Mouse (Mus musculus) forebrain, embryonic 12.5 days (tissue): ENCODE measurements around the gene Jmjd4. TPM values are rescaled to one million over a fixed set of nuclear protein-coding genes. Genes with fewer than 3 reads are reported as not detected.

ENCODE experiments used
- ATAC-seq: fragments of 200-750 bp; cut with Nextera tagmentation; 2 replicates; pipeline ENCODE4 v1.8.0; 2017; ENCODE audit warnings: moderate TSS enrichment; ENCODE audit not compliant: low FRiP score
- H3K27ac ChIP-seq: fragments of 300-500 bp; sonication (generic); 2 replicates; pipeline ENCODE4 v1.5.1; 2016; ENCODE audit warnings: mild to moderate bottlenecking
- H3K27me3 ChIP-seq: fragments of 300-500 bp; sonication (generic); 2 replicates; pipeline ENCODE4 v1.6.1; 2016; ENCODE audit warnings: mild to moderate bottlenecking
- H3K36me3 ChIP-seq: fragments of 300-500 bp; sonication (generic); replicated peaks from 2 replicates; pipeline ENCODE4 v1.6.1; 2016; ENCODE audit warnings: mild to moderate bottlenecking
- H3K4me1 ChIP-seq: fragments of 300-500 bp; sonication (generic); 2 replicates; pipeline ENCODE4 v1.6.1; 2016
- H3K4me2 ChIP-seq: fragments of 300-500 bp; sonication (generic); 2 replicates; pipeline ENCODE4 v1.6.1; 2016; ENCODE audit warnings: mild to moderate bottlenecking, moderate library complexity
- H3K4me3 ChIP-seq: fragments of 300-500 bp; sonication (generic); replicated peaks from 2 replicates; pipeline ENCODE4 v1.5.1; 2016; ENCODE audit warnings: mild to moderate bottlenecking
- H3K9ac ChIP-seq: fragments of 300-500 bp; sonication (generic); 2 replicates; pipeline ENCODE4 v1.6.1; 2016; ENCODE audit warnings: mild to moderate bottlenecking
- H3K9me3 ChIP-seq: fragments of 300-500 bp; sonication (generic); 2 replicates; pipeline ENCODE4 v1.6.1; 2016
- WGBS: fragments of 180-500 bp; shearing (Covaris S2); methylation state at CpG from one replicate; pipeline ENCODE4 v1.1.7; 2016; 5-methylcytosine and 5-hydroxymethylcytosine counted together
- polyA plus RNA-seq: library from polyadenylated mRNA; unstranded; fragments of >200 nt; fragmentation: Nextera tagmentation; extraction: Ambion mirVana; gene quantifications from 2 replicates; pipeline ENCODE4 v1.2.1, GENCODE M21; 2016

Gene Jmjd4
- polyA plus RNA-seq: 13.3 and 15.6 TPM in 2 replicates

GRCm38 (mm10) chr11:59449741-59450229, at the start of gene Jmjd4:
Gene Jmjd4, plus strand, starts transcription at chr11:59450045.
- Histone ChIP-seq H3K9ac (peak within 1 kb of the TSS; percentile 76), H3K4me2 (peak within 1 kb of the TSS; percentile 91), H3K36me3 (peaks cover 27% of the 10 kb centered on the region), H3K9me3 (no peaks in the 10 kb centered on the region), H3K4me1 (peaks cover 21% of the 10 kb centered on the region), H3K4me3 (peak within 1 kb of the TSS; percentile 82), H3K27ac (peak within 1 kb of the TSS; percentile 79), H3K27me3 (no peaks in the 10 kb centered on the region)
- peak; percentile 95 for ATAC-seq
- under 1% methylated on average over 36 of the region's 40 CpGs for WGBS

DNA sequence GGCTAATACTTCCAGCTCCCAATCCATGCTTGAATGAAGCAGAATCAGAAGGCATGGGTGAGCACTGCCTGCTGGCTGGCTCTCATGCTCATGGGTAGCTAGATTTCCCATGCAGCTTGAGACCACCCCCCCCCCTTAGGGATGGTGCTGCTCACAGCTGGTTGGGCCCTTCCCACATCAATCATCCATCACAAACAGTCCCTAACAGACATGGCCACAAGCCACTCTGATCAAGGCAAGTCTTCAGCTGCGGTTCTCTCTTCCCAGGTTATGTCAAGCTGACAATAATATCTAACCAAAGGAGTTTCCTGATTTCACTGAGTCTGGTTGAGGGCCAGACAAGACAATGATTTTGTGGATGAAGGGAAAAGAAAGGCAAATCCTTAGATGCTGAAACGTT, 49.0 kb upstream of the Jmjd4 start:
- Histone ChIP-seq H3K4me2 (no peak overlapping the region), H3K27me3 (no peaks in the 10 kb centered on the region), H3K4me3 (no peak overlapping the region), H3K9me3 (no peaks in the 10 kb centered on the region), H3K4me1 (peaks cover 5% of the 10 kb centered on the region; the same call in 1 of the 2 replicates), H3K27ac (no peak overlapping the region), H3K36me3 (peaks cover 14% of the 10 kb centered on the region), H3K9ac (no peak overlapping the region)
- WGBS: 82% methylated on average over 2 of the region's 2 CpGs
- no peak for ATAC-seq

GRCm38 (mm10) chr11:59405761-59406160, 44.1 kb upstream of the Jmjd4 start:
- Histone ChIP-seq H3K36me3 (peaks cover 52% of the 10 kb centered on the region), H3K4me2 (no peak overlapping the region), H3K4me1 (no peaks in the 10 kb centered on the region), H3K4me3 (no peak overlapping the region), H3K27me3 (no peaks in the 10 kb centered on the region), H3K27ac (no peak overlapping the region), H3K9ac (no peak overlapping the region), H3K9me3 (no peaks in the 10 kb centered on the region)
- ATAC-seq: no peak
- 78% methylated on average over 1 of the region's 1 CpGs for WGBS

- Histone ChIP-seq H3K4me1 (peaks cover 13% of the 10 kb centered on the region; the same call in 1 of the 2 replicates), H3K9me3 (no peaks in the 10 kb centered on the region), H3K4me3 (no peak overlapping the region), H3K27ac (no peak overlapping the region), H3K27me3 (no peaks in the 10 kb centered on the region), H3K36me3 (peaks cover 53% of the 10 kb centered on the region), H3K9ac (no peak overlapping the region), H3K4me2 (no peak overlapping the region)
- WGBS: 88% methylated on average over 2 of the region's 2 CpGs
- ATAC-seq: no peak
Measured at GRCm38 (mm10) chr11:59410851-59411250, 39.0 kb upstream of the Jmjd4 start.

DNA sequence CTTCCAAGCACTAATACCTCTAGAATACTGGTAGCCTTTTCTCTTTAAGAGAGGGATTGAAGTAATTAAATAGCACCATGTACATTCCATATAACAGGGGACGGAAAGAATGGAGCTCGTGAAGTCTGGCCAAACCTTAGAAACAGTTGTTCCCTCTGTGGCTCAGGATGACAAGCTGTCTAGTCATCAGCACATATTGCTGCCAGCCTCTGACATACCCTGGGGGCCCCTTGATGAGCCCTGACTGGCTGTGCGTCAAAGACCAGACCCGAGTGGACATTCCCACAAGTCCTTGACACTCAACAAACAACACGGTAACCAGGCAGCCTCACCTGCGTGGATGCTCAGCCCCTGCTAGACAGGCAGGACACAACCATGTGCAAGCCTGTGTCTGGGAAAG, 37.8 kb upstream of the Jmjd4 start:
- no peak overlapping the region for H3K4me2 ChIP-seq
- WGBS: 65% methylated on average over 6 of the region's 6 CpGs
- peak overlapping the region; percentile 3; the same call in 1 of the 2 replicates for H3K27ac ChIP-seq
- H3K4me1 ChIP-seq: peaks cover 13% of the 10 kb centered on the region; the same call in 1 of the 2 replicates
- H3K4me3 ChIP-seq: no peak overlapping the region
- no peak overlapping the region for H3K9ac ChIP-seq
- ATAC-seq: no peak
- no peaks in the 10 kb centered on the region for H3K27me3 ChIP-seq
- peaks cover 49% of the 10 kb centered on the region for H3K36me3 ChIP-seq
- no peaks in the 10 kb centered on the region for H3K9me3 ChIP-seq

GRCm38 (mm10) chr11:59412999-59413863, 36.6 kb upstream of the Jmjd4 start:
- Histone ChIP-seq H3K36me3 (peaks cover 42% of the 10 kb centered on the region), H3K27ac (no peak overlapping the region), H3K4me3 (no peak overlapping the region), H3K4me2 (no peak overlapping the region), H3K4me1 (peaks cover 13% of the 10 kb centered on the region; the same call in 1 of the 2 replicates), H3K27me3 (no peaks in the 10 kb centered on the region), H3K9ac (no peak overlapping the region), H3K9me3 (no peaks in the 10 kb centered on the region)
- WGBS: 88% methylated on average over 13 of the region's 13 CpGs
- ATAC-seq: no peak

DNA sequence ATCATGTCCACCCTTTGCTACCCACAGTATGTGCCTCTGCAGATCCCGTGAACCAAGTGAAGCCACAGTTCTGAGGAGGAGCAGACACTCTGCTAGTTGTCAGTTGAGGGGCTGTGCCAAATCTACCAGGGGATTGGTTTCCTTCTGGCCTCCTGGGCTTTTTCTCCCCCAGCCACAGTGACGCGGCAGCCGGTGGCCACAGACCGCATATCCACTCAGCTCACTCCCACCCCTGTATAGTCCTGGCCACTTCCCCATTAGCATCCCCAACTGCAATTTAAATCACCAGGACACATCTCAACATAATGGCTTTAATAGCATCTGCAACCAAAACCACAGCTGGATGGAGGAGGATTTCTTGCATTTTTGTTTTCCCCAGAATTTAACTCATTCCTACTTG, 31.1 kb upstream of the Jmjd4 start:
- Histone ChIP-seq H3K36me3 (peaks cover 71% of the 10 kb centered on the region), H3K27ac (no peak overlapping the region), H3K9me3 (no peaks in the 10 kb centered on the region), H3K9ac (no peak overlapping the region), H3K27me3 (no peaks in the 10 kb centered on the region), H3K4me2 (no peak overlapping the region), H3K4me3 (no peak overlapping the region), H3K4me1 (no peaks in the 10 kb centered on the region)
- 87% methylated on average over 5 of the region's 5 CpGs for WGBS
- ATAC-seq: no peak

- H3K4me3 ChIP-seq: no peak overlapping the region
- no peaks in the 10 kb centered on the region for H3K27me3 ChIP-seq
- WGBS: 90% methylated on average over 8 of the region's 8 CpGs
- H3K4me1 ChIP-seq: no peaks in the 10 kb centered on the region
- no peak overlapping the region for H3K9ac ChIP-seq
- no peak for ATAC-seq
- no peak overlapping the region for H3K27ac ChIP-seq
- no peaks in the 10 kb centered on the region for H3K9me3 ChIP-seq
- H3K36me3 ChIP-seq: peaks cover 79% of the 10 kb centered on the region
- no peak overlapping the region for H3K4me2 ChIP-seq
Measured at GRCm38 (mm10) chr11:59421436-59421835, 28.4 kb upstream of the Jmjd4 start.

DNA sequence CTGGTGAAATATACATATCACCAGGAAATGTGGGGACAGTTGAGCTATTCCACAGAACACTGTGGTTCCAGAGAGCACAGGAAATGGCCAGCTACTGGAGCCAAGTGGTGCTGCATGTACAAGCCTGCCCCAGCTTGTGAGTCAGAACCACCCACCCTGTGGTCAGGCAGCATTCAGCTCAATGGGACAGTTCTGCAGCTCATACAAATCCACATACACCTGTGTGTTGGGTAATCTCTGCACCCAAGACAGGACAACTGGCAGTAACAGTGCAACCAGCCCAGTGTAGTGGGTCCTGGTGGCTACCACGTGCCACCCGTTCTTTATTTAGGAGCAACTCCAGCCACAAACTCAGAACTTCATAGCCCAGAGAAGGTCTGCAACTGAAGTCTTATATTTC, 27.9 kb upstream of the Jmjd4 start:
- Histone ChIP-seq H3K27ac (no peak overlapping the region), H3K9me3 (no peaks in the 10 kb centered on the region), H3K27me3 (no peaks in the 10 kb centered on the region), H3K36me3 (peaks cover 79% of the 10 kb centered on the region), H3K4me3 (no peak overlapping the region), H3K4me2 (no peak overlapping the region), H3K9ac (no peak overlapping the region), H3K4me1 (no peaks in the 10 kb centered on the region)
- 92% methylated on average over 2 of the region's 2 CpGs for WGBS
- no peak for ATAC-seq

- 89% methylated on average over 5 of the region's 5 CpGs for WGBS
- no peak for ATAC-seq
- Histone ChIP-seq H3K27me3 (no peaks in the 10 kb centered on the region), H3K4me2 (no peak overlapping the region), H3K9me3 (no peaks in the 10 kb centered on the region), H3K9ac (no peak overlapping the region), H3K36me3 (peaks cover 84% of the 10 kb centered on the region), H3K27ac (no peak overlapping the region), H3K4me3 (no peak overlapping the region), H3K4me1 (no peaks in the 10 kb centered on the region)
Measured at GRCm38 (mm10) chr11:59423010-59423588, 26.7 kb upstream of the Jmjd4 start.

- Histone ChIP-seq H3K36me3 (peaks cover 76% of the 10 kb centered on the region), H3K27ac (no peak overlapping the region), H3K4me3 (no peak overlapping the region), H3K4me1 (no peaks in the 10 kb centered on the region), H3K9ac (no peak overlapping the region), H3K27me3 (no peaks in the 10 kb centered on the region), H3K4me2 (no peak overlapping the region), H3K9me3 (no peaks in the 10 kb centered on the region)
- 73% methylated on average over 7 of the region's 7 CpGs for WGBS
- no peak for ATAC-seq
Measured at GRCm38 (mm10) chr11:59425671-59426101, 24.2 kb upstream of the Jmjd4 start.

- no peak overlapping the region for H3K4me2 ChIP-seq
- no peak overlapping the region for H3K9ac ChIP-seq
- WGBS: 93% methylated on average over 9 of the region's 9 CpGs
- H3K9me3 ChIP-seq: no peaks in the 10 kb centered on the region
- no peaks in the 10 kb centered on the region for H3K27me3 ChIP-seq
- no peak overlapping the region for H3K4me3 ChIP-seq
- H3K36me3 ChIP-seq: peaks cover 70% of the 10 kb centered on the region
- ATAC-seq: no peak
- H3K27ac ChIP-seq: no peak overlapping the region
- no peaks in the 10 kb centered on the region for H3K4me1 ChIP-seq
Measured at GRCm38 (mm10) chr11:59428057-59428660, 21.7 kb upstream of the Jmjd4 start.
